Mouse (Mus musculus) intestine, postnatal 0 days (tissue): ENCODE measurements around the gene Tmcc1. TPM values are rescaled to one million over a fixed set of nuclear protein-coding genes. Genes with fewer than 3 reads are reported as not detected.

Experiments
- ATAC-seq: fragments of 200-750 bp; cut with Nextera tagmentation; 2 replicates; pipeline ENCODE4 v1.8.0; 2017; ENCODE audit warnings: mild to moderate bottlenecking, moderate TSS enrichment, moderate library complexity
- H3K27ac ChIP-seq: fragments of 300-500 bp; sonication (generic); 2 replicates; pipeline ENCODE4 v1.5.1; 2014; ENCODE audit warnings: mild to moderate bottlenecking, low read depth, low read length, moderate library complexity
- H3K27me3 ChIP-seq: fragments of 300-500 bp; sonication (generic); replicated peaks from 2 replicates; pipeline ENCODE4 v1.6.1; 2014; ENCODE audit warnings: low read length, mixed read lengths; ENCODE audit not compliant: control insufficient read depth, insufficient read depth
- H3K36me3 ChIP-seq: fragments of 300-500 bp; sonication (generic); 2 replicates; pipeline ENCODE4 v1.6.1; 2014; ENCODE audit warnings: mild to moderate bottlenecking, moderate library complexity; ENCODE audit not compliant: control insufficient read depth, insufficient read depth
- H3K4me1 ChIP-seq: fragments of 300-500 bp; sonication (generic); replicated peaks from 2 replicates; pipeline ENCODE4 v1.6.1; 2014; ENCODE audit warnings: antibody characterized with exemption, low read length, mixed read lengths; ENCODE audit not compliant: control insufficient read depth, insufficient read depth
- H3K4me2 ChIP-seq: fragments of 300-500 bp; sonication (generic); replicated peaks from 2 replicates; pipeline ENCODE4 v1.6.1; 2014; ENCODE audit warnings: low read depth, mild to moderate bottlenecking, moderate library complexity
- H3K4me3 ChIP-seq: fragments of 300-500 bp; sonication (generic); 2 replicates; pipeline ENCODE4 v1.5.1; 2014; ENCODE audit warnings: low read depth, low read length
- H3K9ac ChIP-seq: fragments of 300-500 bp; sonication (generic); 2 replicates; pipeline ENCODE4 v1.6.1; 2014; ENCODE audit warnings: mild to moderate bottlenecking, low read depth, low read length
- H3K9me3 ChIP-seq: fragments of 300-500 bp; sonication (generic); 2 replicates; pipeline ENCODE4 v1.6.1; 2016; ENCODE audit warnings: mixed run types; ENCODE audit not compliant: control insufficient read depth
- CTCF ChIP-seq: sonication (generic); IDR thresholded peaks from 2 replicates; pipeline ENCODE4 v1.5.1; 2016; ENCODE audit warnings: low read depth, mild to moderate bottlenecking, control low read depth, antibody characterized with exemption, moderate library complexity
- WGBS: fragments of 180-500 bp; shearing (Covaris S2); extraction: QIAGEN DNeasy Blood & Tissue Kit; methylation state at CpG from one replicate; pipeline ENCODE4 v1.1.7; 2014; 5-methylcytosine and 5-hydroxymethylcytosine counted together
- polyA plus RNA-seq: library from polyadenylated mRNA; unstranded; fragments of >200 nt; fragmentation: Nextera tagmentation; extraction: Ambion mirVana; gene quantifications from 2 replicates; pipeline ENCODE4 v1.2.1, GENCODE M21; 2015

Tmcc1 gene
- polyA plus RNA-seq, 1 experiment from 2014 or later: 8.0 TPM

DNA sequence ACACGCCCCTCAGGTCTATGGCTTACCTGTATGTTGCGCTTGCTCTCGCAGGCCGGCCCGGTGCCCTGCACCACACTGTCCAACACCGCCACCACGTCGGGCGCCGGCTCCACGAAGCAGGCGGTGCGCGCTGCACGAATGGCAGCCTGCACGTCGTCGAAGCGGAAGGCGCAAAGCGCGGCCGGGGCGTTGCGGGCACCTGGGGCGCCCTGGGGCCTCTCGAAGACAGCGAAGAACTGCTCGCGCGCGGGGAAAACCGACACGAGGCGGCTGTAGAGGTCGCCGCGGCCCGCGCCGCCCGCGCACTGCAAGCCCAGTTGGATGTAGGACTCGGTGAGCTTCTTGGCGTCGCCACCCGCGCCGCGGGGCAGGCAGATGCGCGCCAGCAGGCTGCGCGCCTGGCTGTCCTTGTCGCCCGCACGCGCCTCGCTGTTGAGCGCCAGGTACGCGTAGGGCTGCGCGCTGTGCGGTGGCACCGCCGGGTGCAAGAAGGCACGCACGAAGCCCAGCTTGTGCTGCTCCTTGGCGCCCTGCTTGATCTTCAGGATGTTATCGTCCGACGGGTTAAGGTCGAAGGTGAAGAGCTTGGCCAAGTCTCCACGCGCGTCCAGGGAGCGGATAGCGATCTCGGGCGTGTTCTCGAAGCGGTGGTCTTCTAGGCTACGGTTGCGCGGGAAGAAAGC is 199.7 kb downstream of the Tmcc1 start:
- ATAC-seq: no peak
- WGBS: under 1% methylated on average over 86 of the region's 86 CpGs
- peaks cover 27% of the 10 kb centered on the region for H3K27me3 ChIP-seq
- peak overlapping the region; percentile 52 for H3K4me3 ChIP-seq
- H3K9me3 ChIP-seq: no peaks in the 10 kb centered on the region
- H3K27ac ChIP-seq: peak overlapping the region; percentile 73; the same call in 1 of the 2 replicates
- TF ChIP-seq CTCF: no peak
- H3K4me2 ChIP-seq: peak overlapping the region; percentile 86
- no peaks in the 10 kb centered on the region for H3K36me3 ChIP-seq
- no peaks in the 10 kb centered on the region for H3K4me1 ChIP-seq
- peak overlapping the region; percentile 41 for H3K9ac ChIP-seq

DNA sequence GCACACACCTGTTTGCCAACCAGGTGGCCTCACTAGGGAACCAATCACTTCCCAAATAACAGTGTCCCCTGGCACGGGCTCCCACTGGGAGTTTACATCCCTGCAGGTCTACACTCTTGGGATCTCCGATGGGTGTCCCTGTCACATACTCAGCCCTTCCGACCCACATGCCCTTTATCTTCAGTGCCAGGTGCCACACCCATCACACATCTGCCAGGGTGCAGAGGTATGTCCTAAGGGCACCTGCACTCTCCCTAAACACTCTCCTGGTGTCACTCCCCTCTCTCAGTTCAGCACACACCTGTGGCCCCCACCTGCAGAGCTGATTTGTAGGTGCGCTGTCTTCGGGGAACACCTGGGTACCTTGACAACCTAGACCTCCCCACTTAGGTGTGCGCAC is 200.3 kb downstream of the Tmcc1 start:
- H3K9me3 ChIP-seq: no peaks in the 10 kb centered on the region
- H3K27ac ChIP-seq: no peak overlapping the region
- H3K4me3 ChIP-seq: peak overlapping the region; percentile 52
- H3K9ac ChIP-seq: no peak overlapping the region; the same call in 1 of the 2 replicates
- no peaks in the 10 kb centered on the region for H3K36me3 ChIP-seq
- 34% methylated on average over 6 of the region's 6 CpGs for WGBS
- peaks cover 27% of the 10 kb centered on the region for H3K27me3 ChIP-seq
- TF ChIP-seq CTCF: no peak
- ATAC-seq: no peak
- peak overlapping the region; percentile 86 for H3K4me2 ChIP-seq
- H3K4me1 ChIP-seq: no peaks in the 10 kb centered on the region

DNA sequence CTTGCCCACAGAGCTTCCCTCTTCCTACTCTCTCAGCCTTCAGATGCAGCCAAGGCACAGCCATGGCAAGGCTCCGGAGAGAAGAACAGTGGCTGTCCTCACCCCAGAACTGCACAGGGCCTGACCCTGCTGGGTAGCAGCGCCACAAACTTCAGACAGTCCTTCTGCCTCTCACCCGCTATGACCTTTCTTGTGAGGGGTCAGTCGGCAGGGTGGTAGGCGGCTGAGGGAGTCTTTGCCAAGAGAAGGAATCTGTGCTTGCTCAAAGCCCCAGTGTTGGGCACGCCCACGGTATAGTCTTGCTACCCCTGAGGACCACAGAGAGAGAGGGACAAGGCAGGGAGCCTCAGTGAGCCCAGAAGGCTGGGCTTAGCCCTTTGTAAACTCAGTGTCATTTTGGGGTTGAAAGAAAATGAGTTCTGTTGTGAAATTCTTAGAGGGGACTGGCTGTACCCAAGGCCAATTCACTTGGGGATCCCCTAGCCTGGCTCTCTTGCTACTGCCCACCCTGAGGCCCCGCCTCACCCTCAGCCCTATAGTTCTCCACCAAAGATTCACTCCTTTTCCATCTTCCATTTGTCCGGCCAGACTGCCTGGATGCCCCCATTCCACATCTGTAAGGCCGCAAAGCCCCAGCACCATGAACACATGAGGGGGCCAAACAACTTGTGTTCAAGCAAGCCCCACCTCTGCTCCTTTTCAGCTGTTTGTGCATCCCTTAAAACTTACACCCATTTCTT is 201.2 kb downstream of the Tmcc1 start:
- Histone ChIP-seq H3K27me3 (peaks cover 27% of the 10 kb centered on the region), H3K9ac (peak overlapping the region; percentile 40; the same call in 1 of the 2 replicates), H3K4me3 (peak overlapping the region; percentile 52), H3K9me3 (no peaks in the 10 kb centered on the region), H3K4me1 (no peaks in the 10 kb centered on the region), H3K4me2 (peak overlapping the region; percentile 86), H3K36me3 (no peaks in the 10 kb centered on the region), H3K27ac (no peak overlapping the region)
- WGBS: 50% methylated on average over 10 of the region's 10 CpGs
- ATAC-seq: no peak
- TF ChIP-seq CTCF: no peak

DNA sequence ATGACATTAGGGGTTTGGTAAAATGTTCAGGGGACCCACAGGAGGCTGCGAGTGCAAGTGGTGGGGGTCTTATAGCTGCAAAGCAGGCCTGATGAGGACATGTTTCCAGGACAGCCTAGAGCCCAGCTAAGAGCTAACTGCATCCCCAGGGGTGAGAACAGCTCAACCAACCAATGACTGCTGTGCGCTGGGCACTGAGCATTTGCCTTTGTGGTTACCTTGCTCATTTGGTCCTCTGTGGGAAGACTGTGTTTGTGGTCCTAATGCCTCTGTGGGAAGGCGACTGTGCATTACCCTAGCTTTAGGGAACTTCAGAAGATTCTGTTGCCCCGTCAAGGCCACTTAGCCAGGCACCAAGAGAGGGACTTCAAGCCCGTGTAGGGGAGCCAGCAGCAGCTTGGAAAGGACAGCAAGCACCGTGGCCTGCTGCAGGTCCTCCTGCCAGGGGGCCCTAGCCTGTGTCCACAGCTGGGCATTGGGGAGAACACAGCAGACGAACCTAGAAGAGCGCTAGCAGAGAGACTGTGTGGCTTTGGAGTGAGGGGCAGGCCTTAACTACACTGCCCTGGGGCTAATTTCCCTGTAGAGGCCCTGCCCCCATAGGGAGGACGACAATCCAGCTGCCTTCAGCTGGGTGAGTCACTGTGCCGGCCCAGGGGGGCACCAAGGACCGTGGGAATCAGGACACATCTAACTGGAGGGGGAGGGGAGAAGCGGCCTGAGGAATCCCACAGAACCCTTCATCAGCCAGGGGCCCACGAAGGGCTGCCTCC is 202.0 kb downstream of the Tmcc1 start:
- Histone ChIP-seq H3K36me3 (no peaks in the 10 kb centered on the region), H3K27me3 (peaks cover 27% of the 10 kb centered on the region), H3K9me3 (no peaks in the 10 kb centered on the region), H3K9ac (peak overlapping the region; percentile 40), H3K27ac (no peak overlapping the region; the same call in 1 of the 2 replicates), H3K4me2 (peak overlapping the region; percentile 86), H3K4me3 (peak overlapping the region; percentile 52), H3K4me1 (no peaks in the 10 kb centered on the region)
- 38% methylated on average over 13 of the region's 13 CpGs for WGBS
- ATAC-seq: no peak
- no peak for TF ChIP-seq CTCF

DNA sequence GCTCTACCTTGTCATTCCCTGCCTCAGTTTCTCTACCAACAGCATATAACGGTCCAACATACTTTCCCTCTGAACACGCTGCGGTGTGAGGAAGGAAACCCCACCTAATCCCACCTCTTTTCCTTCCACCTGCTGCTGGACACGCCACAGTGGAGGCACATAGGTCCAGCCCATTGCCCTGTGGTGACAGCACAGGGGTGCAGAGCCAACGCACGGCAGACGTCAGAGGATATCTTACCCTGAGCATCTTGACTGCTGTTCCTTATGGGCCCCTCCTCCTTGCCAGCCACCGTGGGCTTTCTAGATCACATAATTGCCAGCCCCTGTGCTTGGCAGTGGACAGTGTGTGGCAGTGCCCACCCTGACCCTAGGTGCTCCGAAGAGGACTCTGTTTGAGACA is 202.8 kb downstream of the Tmcc1 start:
- WGBS: 79% methylated on average over 9 of the region's 9 CpGs
- peak overlapping the region; percentile 52; the same call in 1 of the 2 replicates for H3K4me3 ChIP-seq
- H3K4me1 ChIP-seq: no peaks in the 10 kb centered on the region
- H3K9ac ChIP-seq: no peak overlapping the region
- TF ChIP-seq CTCF: no peak
- no peak overlapping the region for H3K27ac ChIP-seq
- H3K9me3 ChIP-seq: no peaks in the 10 kb centered on the region
- no peaks in the 10 kb centered on the region for H3K36me3 ChIP-seq
- ATAC-seq: no peak
- peaks cover 27% of the 10 kb centered on the region for H3K27me3 ChIP-seq
- H3K4me2 ChIP-seq: peak overlapping the region; percentile 86

DNA sequence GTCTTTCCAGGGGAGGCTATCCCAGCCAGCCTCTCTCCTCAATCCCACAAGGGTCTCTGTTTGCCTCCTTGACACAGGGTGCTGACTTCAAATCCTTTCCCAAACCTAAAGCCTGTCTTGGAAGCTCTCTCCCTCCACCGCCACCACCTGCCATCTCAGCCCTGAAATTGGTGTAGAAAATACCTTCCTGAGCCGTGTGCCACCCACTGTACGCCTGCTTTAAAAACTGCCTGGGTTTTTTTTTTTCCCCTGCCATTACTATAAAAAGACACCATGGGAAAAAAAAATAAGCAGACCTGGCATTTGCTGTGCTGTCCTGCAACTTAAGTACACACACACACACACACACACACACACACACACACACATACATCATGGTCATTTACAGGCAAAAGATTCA is 203.2 kb downstream of the Tmcc1 start:
- Histone ChIP-seq H3K4me1 (no peaks in the 10 kb centered on the region), H3K4me3 (0 out of 2 replicates have a peak overlapping the region, but pooled peaks have one; percentile 52), H3K9ac (no peak overlapping the region), H3K4me2 (0 out of 2 replicates have a peak overlapping the region, but pooled peaks have one; percentile 6), H3K27ac (no peak overlapping the region), H3K36me3 (no peaks in the 10 kb centered on the region), H3K9me3 (no peaks in the 10 kb centered on the region), H3K27me3 (peaks cover 27% of the 10 kb centered on the region)
- no peak for TF ChIP-seq CTCF
- ATAC-seq: no peak
- WGBS: 78% methylated on average over 3 of the region's 3 CpGs
